Mouse (Mus musculus): ENCODE data around the gene Ncf4. TPM values are rescaled to one million over a fixed set of nuclear protein-coding genes. Genes with fewer than 3 reads are reported as not detected.
"Not testable (repeated sequence)": the region's sequence is repeated elsewhere in the genome, so short reads cannot be mapped to it uniquely, and the experiment has no call there.

Gene Ncf4
- polyA plus RNA-seq, 1 experiment from 2014 or later, result 3.4 TPM

DNA sequence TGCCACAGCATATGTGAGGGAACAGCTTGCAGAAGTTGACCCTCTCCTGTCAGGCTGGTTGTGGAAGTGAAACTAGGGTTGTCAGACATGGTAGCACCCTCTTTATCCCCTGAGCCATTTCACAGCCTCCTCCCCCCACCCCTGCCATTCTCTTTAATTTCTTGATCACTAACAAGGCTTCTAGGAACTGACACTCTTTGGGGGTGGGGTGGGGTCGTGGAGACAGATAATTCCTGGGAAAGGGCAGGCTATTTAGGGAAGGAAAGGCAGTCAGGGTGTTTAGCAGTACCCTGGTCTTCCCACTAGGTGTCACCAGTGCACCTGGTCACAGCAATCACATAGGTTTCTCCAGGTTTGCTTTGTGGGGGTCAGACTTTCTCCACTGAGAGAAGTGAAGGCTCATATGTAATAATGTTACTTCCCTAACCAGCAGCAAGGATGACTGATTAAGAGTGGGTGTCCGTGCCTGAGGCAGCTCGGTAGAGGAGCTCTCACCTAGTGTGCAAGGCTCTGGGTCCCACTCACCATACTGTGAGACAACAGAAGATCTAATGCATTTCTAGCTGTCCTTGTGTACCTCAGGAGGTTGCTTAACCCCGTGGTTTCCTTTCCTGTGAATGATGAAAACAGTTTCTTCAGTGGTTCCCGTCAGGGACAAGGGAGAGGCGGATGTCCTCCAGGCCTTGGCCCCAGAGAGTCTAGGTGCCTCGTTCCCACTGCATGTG is 12.9 kb downstream of the Ncf4 start:
- H3K4me1 ChIP-seq, result no peaks in the 10 kb centered on the region
- no peak overlapping the region; the same call in 1 of the 2 replicates for H3K27ac ChIP-seq
- peaks cover 28% of the 10 kb centered on the region for H3K27me3 ChIP-seq
- no peak overlapping the region for H3K4me3 ChIP-seq
- no peaks in the 10 kb centered on the region for H3K36me3 ChIP-seq
- no peak for ATAC-seq (ENCODE audit: low FRiP score, low read depth)
- H3K9me3 ChIP-seq, result no peaks in the 10 kb centered on the region
- no peak overlapping the region for H3K4me2 ChIP-seq (replicated peaks)
- no peak overlapping the region for H3K9ac ChIP-seq
- WGBS, result 43% methylated on average over 7 of the region's 7 CpGs

DNA sequence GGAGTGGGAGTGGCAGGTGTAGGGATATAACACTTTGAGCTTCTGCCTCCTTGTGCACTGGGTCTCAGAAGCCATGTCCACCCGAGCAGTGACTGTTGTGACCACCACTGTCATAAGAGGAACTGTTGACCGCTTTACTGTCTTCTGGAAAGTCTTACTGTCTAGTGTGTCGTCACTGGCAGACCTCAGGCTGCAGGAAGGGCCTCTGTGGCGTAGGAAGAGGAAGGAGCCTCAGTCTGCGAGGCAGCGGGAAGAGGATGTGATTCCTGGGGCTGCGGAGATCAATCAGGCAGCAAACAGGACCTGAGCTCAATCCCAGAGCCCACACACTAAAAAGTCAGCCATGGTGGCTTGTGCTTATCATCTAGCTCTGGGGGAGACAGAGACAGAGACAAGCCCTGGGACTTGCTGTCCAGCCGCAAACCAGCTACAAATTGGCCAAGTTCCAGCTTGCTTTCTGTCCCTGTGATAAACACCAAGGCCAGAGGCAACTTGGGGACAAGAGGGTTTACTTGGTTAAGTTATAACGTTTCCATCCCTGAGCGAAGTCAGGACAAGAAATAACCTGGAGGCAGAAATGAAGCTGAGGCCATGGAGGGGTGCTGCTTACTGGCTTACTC is 13.8 kb downstream of the Ncf4 start:
- Histone ChIP-seq H3K4me3 (no peak overlapping the region), H3K9me3 (no peaks in the 10 kb centered on the region), H3K4me1 (no peaks in the 10 kb centered on the region), H3K27me3 (peaks cover 25% of the 10 kb centered on the region), H3K27ac (no peak overlapping the region), H3K4me2 (replicated peaks) (no peak overlapping the region), H3K36me3 (no peaks in the 10 kb centered on the region), H3K9ac (no peak overlapping the region)
- WGBS, result 71% methylated on average over 10 of the region's 10 CpGs
- no peak for ATAC-seq (ENCODE audit: low FRiP score, low read depth)

DNA sequence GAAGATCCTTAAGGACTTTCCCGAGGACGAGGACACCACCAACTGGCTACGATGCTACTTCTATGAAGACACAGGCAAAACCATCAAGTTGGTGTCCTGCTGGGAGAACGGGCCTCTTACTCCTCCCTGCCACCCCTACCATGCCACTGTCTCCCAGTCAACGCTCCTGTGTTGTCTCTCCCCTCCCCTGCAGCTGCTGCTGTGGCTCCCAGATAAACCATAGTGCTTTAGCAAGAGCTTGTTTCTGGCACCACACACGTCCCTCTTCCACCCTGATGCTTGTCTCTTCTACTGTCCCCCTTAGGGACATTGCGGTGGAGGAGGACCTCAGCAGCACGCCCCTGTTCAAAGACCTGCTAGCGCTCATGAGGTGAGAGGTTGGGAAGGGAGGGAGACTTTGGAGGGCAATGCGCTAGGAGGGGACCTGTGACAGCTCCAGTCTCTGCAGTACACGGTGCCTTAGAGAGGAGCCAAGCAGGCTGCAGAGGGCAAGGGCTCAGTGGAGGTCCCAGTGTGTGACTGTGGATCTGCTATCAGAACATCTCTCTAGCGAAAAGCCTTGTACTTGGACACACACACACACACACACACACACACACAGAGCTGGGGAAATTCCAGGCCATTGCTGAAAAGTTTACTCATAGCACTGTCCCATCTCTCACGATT is 16.2 kb downstream of the Ncf4 start:
- no peak overlapping the region for H3K4me3 ChIP-seq
- no peaks in the 10 kb centered on the region for H3K36me3 ChIP-seq
- H3K9me3 ChIP-seq, result no peaks in the 10 kb centered on the region
- H3K4me1 ChIP-seq, result no peaks in the 10 kb centered on the region
- WGBS, result 65% methylated on average over 13 of the region's 13 CpGs
- 0 out of 2 replicates have a peak, but pooled peaks cover under 1% of the 10 kb centered on the region for H3K27me3 ChIP-seq
- no peak overlapping the region for H3K9ac ChIP-seq
- H3K27ac ChIP-seq, result no peak overlapping the region
- ATAC-seq (ENCODE audit: low FRiP score, low read depth), result no peak
- no peak overlapping the region for H3K4me2 ChIP-seq (replicated peaks)

DNA sequence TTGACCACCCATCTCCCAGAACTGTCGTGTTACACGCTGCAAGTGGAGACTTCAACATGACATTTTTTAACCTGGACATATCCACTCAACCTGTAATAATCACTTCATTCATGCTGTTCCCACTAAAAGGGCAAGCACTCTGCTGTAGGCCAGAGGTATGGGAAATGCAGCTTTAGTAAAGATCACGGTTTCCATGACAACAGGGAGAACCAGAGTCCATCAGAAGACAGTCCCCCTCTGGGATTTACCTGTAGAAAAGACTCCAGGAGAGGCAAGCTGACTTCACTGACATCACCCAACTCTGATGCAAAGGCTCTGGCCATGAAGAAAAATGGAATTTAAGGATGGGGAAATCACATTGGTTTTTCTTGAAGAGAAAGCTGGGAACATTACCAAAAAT is 18.7 kb downstream of the Ncf4 start:
- Histone ChIP-seq H3K9me3 (no peaks in the 10 kb centered on the region), H3K27ac (no peak overlapping the region), H3K36me3 (no peaks in the 10 kb centered on the region), H3K4me2 (replicated peaks) (no peak overlapping the region), H3K9ac (no peak overlapping the region), H3K4me1 (no peaks in the 10 kb centered on the region), H3K27me3 (no peaks in the 10 kb centered on the region), H3K4me3 (no peak overlapping the region)
- no peak for ATAC-seq (ENCODE audit: low FRiP score, low read depth)
- 73% methylated on average over 3 of the region's 3 CpGs for WGBS

DNA sequence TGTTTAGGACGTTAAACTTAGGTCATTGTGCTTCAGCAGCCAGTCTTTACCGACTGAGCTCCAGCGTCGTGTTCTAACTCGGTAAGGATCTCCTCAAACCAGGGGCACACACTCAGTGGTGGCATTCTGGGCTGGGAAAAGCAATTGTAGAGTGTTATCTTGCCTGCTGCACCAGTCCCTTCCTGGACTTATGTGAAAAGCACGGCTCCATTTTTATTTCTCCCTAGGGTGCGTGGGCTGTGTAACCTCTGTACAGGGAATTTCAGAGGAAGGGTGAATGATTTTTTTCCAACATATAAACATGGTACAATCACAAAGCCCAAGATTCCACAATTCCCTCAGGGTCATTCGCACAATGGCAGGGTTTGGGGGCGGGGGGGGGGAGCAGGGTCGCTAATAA is 22.8 kb downstream of the Ncf4 start:
- Histone ChIP-seq H3K4me3 (no peak overlapping the region), H3K9me3 (no peaks in the 10 kb centered on the region), H3K27me3 (no peaks in the 10 kb centered on the region), H3K27ac (no peak overlapping the region), H3K4me2 (replicated peaks) (no peak overlapping the region), H3K9ac (no peak overlapping the region), H3K36me3 (no peaks in the 10 kb centered on the region), H3K4me1 (no peaks in the 10 kb centered on the region)
- no peak for ATAC-seq (ENCODE audit: low FRiP score, low read depth)
- WGBS, result 78% methylated on average over 10 of the region's 10 CpGs

DNA sequence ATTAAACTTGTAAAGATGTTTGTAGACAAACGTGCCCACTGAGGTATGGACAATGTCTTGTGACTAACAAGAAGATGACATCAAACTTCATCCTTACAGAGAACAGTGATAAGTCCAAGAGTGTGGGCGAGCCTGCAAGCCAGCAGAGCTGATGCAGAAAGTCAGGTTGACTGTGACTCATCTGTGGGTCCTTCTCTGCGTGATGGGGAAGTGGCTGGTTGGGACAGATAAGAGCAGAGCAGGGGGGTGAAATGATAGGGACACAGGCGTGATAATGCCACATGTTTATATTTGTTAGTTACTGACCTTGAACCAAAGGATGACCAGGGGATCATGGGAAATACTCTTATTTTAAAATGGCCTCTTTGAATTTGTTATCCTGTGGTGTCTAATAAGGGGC is 23.3 kb downstream of the Ncf4 start:
- H3K4me1 ChIP-seq, result no peaks in the 10 kb centered on the region
- H3K27ac ChIP-seq, result no peak overlapping the region
- no peaks in the 10 kb centered on the region for H3K9me3 ChIP-seq
- H3K36me3 ChIP-seq, result no peaks in the 10 kb centered on the region
- WGBS, result 67% methylated on average over 4 of the region's 4 CpGs
- no peaks in the 10 kb centered on the region for H3K27me3 ChIP-seq
- no peak for ATAC-seq (ENCODE audit: low FRiP score, low read depth)
- no peak overlapping the region for H3K9ac ChIP-seq
- no peak overlapping the region for H3K4me3 ChIP-seq
- no peak overlapping the region for H3K4me2 ChIP-seq (replicated peaks)

DNA sequence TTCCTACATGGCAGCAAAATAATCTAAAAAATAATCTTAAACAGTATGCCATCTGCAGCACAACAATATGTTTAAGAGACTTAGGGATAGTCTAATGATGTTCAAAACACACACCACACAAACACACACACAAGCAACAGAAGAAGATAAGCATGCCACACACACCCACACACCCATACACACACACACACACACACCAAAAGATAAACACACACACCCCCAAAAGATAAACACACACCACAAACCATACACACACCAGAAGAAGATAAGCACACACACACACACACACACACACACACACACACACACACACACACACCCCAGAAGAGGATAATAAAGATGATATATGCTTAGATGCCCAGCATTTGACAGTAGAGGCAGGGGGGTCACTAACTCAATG is 26.6 kb downstream of the Ncf4 start:
- no peaks in the 10 kb centered on the region for H3K36me3 ChIP-seq
- no peak overlapping the region for H3K9ac ChIP-seq
- no peak overlapping the region for H3K4me3 ChIP-seq
- H3K4me2 ChIP-seq (replicated peaks), result no peak overlapping the region
- no peaks in the 10 kb centered on the region for H3K27me3 ChIP-seq
- no peak for ATAC-seq (ENCODE audit: low FRiP score, low read depth)
- no peaks in the 10 kb centered on the region for H3K9me3 ChIP-seq
- no peak overlapping the region for H3K27ac ChIP-seq
- H3K4me1 ChIP-seq, result no peaks in the 10 kb centered on the region

DNA sequence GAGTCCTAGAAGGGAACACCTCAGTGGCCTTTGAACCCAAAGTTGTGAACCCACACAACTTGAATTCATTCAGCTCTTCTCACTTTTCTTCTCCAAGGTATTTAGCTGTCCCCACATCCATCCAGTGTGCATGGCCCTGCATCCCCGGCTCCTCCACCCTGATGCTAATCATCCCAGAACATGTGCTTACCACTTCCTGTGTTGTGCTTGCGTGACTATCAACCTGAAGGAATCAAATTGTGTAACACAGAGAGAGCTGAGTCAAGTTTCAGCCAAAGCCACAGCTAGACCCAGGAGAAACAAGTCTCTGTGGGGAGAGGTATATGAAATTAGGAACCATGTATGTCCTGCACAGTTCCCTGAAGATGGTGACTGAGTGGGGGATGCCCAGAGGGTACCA is 33.7 kb downstream of the Ncf4 start:
- no peaks in the 10 kb centered on the region for H3K36me3 ChIP-seq
- 70% methylated on average over 2 of the region's 2 CpGs for WGBS
- ATAC-seq (ENCODE audit: low FRiP score, low read depth), result no peak

DNA sequence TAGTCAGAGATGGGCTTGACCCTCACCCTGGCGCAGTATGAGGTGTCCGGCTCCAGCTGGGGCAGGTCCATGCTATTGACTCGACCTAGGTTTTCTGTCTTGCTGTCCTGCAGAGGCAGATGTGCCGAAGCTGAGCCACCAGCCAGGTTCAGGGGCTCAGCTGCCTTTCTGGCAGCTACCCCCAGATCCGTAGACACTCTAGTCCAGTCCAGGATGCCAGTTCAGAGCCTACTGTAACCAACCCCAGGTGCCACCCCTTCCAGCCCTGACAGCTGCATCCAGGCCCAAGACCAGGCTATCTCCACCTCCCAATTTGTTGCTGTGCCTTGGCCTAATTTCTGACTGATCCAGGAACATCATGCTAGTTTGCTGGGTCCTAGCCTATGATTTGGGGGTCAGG is 43.3 kb downstream of the Ncf4 start:
- Histone ChIP-seq H3K27me3 (no peaks in the 10 kb centered on the region), H3K9me3 (no peaks in the 10 kb centered on the region), H3K4me2 (replicated peaks) (no peak overlapping the region), H3K4me1 (no peaks in the 10 kb centered on the region), H3K36me3 (no peaks in the 10 kb centered on the region), H3K4me3 (no peak overlapping the region), H3K27ac (no peak overlapping the region), H3K9ac (no peak overlapping the region)
- 86% methylated on average over 5 of the region's 5 CpGs for WGBS
- no peak for ATAC-seq (ENCODE audit: low FRiP score, low read depth)

More for the DNA sequence above, 33.7 kb downstream of the Ncf4 start:
- H3K27ac ChIP-seq, result no peak overlapping the region
- no peak overlapping the region for H3K9ac ChIP-seq
- no peaks in the 10 kb centered on the region for H3K9me3 ChIP-seq
- no peaks in the 10 kb centered on the region for H3K27me3 ChIP-seq
- no peaks in the 10 kb centered on the region for H3K4me1 ChIP-seq
- H3K4me2 ChIP-seq (replicated peaks), result no peak overlapping the region
- H3K4me3 ChIP-seq, result no peak overlapping the region

DNA sequence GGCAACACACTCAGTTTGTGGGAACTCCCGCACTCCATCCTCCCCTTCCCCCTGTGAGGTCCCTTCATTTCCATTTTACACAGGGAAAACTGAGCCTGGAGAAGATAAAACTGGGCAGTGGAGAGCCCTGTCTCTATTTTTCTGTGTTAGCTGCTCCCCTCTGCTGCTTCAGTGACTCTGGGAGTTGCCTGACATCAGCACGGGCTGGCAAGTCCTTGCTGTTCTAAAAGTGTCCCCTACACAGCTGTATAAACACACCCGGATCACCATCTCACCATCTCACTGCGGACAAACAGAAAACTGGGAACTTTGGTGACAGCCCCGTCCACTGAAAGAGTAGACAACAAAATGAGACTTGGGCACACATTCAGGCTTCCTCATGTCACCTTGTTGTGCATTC is 45.2 kb downstream of the Ncf4 start:
- H3K4me3 ChIP-seq; H3K9ac ChIP-seq; H3K36me3 ChIP-seq; H3K4me2 ChIP-seq (replicated peaks); H3K4me1 ChIP-seq; ATAC-seq (ENCODE audit: low FRiP score, low read depth); H3K9me3 ChIP-seq; H3K27ac ChIP-seq; H3K27me3 ChIP-seq: not testable (repeated sequence)
- 69% methylated on average over 5 of the region's 5 CpGs for WGBS

DNA sequence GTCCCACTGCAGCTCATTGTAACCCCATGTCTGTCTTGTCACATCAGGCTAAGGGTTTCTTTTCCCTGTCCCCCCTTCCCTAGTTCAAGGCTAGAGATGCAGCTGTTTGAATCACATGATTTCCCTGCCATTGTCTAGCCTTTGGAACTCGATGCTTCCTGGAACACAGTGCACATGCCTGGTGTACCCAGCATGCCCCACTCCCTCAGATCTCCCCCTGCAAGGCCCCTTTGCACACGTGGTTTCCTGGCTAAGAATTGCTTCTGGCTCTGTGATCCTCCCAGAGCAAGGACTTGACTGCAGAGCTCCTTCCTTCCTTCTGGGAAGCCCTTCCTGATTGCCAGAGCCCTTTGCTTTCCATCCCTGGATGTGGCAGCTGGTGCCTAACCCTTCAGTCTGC is 48.6 kb downstream of the Ncf4 start:
- not testable (repeated sequence) for H3K4me2 ChIP-seq (replicated peaks); H3K9ac ChIP-seq; H3K4me3 ChIP-seq; H3K4me1 ChIP-seq; ATAC-seq (ENCODE audit: low FRiP score, low read depth); H3K27me3 ChIP-seq; H3K9me3 ChIP-seq; H3K27ac ChIP-seq; H3K36me3 ChIP-seq
- 12% methylated on average over 2 of the region's 2 CpGs for WGBS

DNA sequence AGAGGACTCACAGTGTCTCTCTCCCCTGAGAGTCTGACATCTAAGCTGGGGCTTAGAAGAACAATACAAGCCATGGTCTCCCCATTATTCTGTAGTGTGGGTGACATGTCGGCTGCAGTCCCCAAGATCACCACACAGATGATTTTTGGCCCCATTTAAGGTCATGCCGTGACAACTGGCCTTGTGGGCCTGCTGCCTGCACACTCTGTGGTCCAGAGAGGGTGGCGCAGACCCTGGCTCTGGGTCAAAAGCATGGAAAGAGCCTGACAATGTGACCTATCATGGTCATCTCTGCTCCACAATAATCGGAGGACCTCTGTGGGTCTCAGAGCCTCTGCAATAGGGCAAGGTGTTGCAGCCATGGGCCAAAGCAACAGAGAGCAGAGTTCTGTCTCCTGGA is 49.1 kb downstream of the Ncf4 start:
- ATAC-seq (ENCODE audit: low FRiP score, low read depth), result no peak
- no peak overlapping the region for H3K9ac ChIP-seq
- WGBS, result 81% methylated on average over 4 of the region's 4 CpGs
- H3K4me1 ChIP-seq, result no peaks in the 10 kb centered on the region
- no peaks in the 10 kb centered on the region for H3K9me3 ChIP-seq
- H3K36me3 ChIP-seq, result no peaks in the 10 kb centered on the region
- H3K4me2 ChIP-seq (replicated peaks), result no peak overlapping the region
- no peak overlapping the region for H3K4me3 ChIP-seq
- H3K27me3 ChIP-seq, result no peaks in the 10 kb centered on the region
- H3K27ac ChIP-seq, result no peak overlapping the region; the same call in 1 of the 2 replicates
